Mouse (Mus musculus): ENCODE measurements at regions not wholly inside any gene's neighbourhood (a gene's known extent, or its start where the extent isn't known, plus 50 kb on each side); places are given as distances from the start of the nearest gene placed in this dataset.

DNA sequence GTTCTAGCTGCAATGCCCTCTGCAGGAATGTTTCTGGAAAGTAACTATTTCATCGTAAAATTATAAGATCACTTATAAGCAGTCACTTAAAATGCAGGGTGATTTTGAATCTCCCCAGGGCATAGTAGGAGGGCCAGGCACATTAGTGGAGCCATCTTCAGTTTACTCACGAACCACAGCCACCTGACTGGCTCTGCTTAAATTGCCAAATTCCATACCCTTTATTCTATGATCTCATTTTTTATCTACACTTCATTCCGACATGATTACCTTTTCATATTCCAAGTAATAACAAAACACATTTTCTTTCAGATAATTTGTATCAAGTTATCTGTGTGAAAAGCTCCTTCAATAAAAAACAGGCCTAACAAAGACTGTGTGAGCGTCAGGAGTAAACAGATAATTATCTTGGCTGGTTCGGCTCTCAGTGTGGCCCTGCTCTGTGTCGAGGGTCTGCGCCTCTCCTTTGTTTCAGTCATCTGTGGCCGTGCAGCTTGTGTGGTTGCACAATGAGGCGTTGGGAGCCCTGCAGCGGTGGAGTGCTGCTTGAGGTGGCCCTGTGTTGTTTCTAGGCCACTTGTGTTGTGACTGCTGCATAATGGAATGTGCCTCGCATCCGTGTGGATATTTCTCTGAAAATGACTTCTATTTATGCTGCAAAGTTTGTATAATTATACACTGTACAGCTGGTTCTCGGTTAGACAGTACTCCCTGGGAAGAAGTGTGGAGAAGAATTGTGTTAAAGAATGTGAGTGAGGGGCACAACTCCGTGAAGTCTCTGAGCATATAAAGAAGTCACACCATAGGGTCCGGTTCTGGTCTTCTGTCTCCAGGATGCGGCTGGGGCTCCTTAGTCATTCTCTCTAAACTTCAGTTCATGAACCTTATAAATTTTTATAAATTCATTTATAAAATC lies 212.1 kb downstream of the Cdh26 start:
- ATAC-seq (replicated peaks; ENCODE audit: low FRiP score, poor library complexity, severe bottlenecking): no peak

DNA sequence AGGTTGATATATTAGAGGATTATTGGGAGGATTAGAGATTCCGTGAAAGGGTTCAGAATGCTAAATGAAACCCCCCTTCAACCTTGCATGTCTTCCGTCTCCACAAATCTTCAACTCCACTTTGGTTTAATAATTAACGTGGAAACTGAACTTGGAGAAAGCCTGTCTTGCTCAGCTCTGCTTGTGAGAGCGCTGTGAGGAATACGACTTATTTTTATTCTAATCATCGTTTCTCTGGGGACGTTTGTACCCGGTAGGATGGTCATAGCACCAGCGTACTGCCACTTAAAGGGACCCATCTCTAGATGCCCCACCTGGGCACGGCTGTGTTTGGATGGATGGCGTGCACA lies 212.7 kb downstream of the Cdh26 start:
- ATAC-seq (replicated peaks; ENCODE audit: low FRiP score, poor library complexity, severe bottlenecking): no peak

DNA sequence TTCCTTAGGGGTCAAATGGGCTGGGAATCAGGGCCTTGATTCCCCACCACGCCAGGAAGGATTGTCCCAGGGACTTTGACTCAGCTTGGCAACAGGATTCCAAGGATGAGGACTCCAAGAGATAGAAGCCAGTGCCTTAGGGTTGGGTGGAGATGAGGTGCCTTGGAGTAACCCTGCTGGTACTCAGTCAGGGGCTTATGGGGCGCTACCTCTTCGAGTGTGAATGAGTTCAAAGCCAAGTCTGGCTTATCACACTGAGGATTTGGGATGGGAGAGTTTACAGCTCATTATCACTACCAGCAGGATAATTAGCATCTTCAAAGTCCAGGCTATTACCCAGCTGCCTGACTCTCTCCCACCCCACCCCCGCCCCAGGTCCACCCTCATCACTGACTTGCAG lies 213.5 kb downstream of the Cdh26 start:
- no peak for ATAC-seq (replicated peaks; ENCODE audit: low FRiP score, poor library complexity, severe bottlenecking)

DNA sequence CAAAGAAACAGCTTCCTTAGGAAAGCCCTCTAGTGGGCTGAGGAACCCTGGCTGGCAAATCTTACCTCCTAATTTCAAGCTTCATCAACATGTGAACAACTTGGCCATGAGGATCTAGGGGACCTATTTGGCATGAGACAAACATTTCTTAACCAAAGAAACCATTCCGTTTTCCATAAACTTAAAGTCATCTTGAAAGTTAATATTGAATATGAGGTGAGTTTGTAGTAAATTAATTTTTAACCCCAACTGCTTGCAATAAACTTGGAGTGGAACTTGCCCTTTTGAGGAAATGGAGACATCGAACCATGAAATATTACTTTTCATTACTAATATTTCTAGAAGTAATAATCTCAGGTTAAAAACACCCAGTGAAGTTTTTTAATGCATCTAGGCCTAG lies 229.7 kb downstream of the Cdh26 start:
- ATAC-seq (replicated peaks; ENCODE audit: low FRiP score, poor library complexity, severe bottlenecking): no peak

DNA sequence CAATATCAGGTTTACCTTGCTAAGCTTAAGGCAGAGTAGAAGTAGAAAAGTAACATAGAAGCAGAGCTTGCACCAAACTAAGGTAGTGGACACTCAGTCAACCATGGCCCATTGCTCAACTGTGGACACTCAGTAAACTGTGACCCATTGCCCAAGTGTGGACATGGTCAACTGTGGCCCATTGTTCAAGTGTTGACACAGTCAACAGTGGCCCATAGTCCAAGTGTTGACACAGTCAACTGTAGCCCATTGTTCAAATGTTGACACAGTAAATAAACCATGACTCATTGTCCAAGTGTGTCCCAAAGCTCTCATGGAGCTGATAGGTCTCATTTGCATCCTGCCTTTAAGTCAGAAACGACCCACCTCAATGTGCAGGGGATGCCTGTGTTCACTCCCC lies 232.1 kb downstream of the Cdh26 start:
- ATAC-seq (replicated peaks; ENCODE audit: low FRiP score, poor library complexity, severe bottlenecking): no peak

DNA sequence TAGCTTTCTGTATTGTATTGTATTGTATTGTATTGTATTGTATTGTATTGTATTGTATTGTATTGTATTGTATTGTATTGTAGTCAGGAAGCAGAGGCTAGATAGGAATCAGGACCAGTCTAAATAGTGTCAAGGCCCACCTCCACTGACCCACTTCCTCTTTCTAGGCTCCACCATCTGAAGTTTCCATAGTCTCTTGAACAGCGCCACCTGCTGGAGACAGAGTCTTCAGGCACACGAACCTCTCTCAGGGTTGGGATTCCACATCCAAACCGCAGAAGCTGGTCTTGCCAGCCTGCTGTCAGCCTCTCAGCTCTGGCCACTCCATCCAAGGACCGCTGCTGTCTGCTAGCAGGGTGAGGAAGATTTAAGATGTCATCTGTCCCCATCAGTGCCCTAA lies 234.6 kb downstream of the Cdh26 start:
- no peak for ATAC-seq (replicated peaks; ENCODE audit: low FRiP score, poor library complexity, severe bottlenecking)

DNA sequence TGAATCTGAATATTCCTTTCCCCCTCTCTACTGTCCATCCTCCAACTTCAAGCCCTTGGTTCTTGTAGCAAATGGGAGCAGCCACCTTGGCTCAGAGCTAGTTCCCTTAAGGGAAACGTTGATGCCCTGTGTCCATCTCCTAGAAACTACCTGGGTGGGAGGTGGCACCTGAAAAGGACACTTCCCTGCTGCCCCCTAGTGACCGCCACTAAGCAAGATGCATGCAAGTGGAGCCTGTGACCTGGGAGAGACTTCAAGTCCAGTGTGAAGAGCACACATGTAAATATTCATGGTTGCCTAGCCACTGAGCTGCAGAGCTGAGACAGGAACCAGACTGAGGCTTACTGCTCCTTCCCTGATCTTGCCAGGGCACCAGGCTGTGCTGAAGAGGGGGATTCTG lies 238.1 kb downstream of the Cdh26 start:
- no peak for ATAC-seq (replicated peaks; ENCODE audit: low FRiP score, poor library complexity, severe bottlenecking)

DNA sequence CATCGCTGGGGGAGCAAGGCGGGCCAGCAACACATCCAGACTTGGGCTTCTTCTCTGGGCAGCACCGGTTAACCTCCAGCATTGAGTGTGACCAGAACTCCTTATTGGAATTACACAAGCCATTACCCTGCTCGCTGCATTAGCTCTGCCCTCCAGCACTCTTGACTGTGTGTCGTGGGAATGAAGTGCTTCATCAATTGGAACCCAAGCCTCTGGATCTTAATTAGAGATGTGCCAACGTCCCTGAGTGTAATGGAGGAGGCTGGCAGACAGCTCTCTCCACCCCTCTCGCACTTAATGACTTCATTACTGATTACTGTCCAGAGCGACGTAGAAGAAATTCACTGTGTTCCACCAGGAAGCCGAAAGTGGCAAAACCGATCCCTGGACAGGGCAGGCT lies 240.6 kb downstream of the Cdh26 start:
- ATAC-seq (replicated peaks; ENCODE audit: low FRiP score, poor library complexity, severe bottlenecking): no peak

DNA sequence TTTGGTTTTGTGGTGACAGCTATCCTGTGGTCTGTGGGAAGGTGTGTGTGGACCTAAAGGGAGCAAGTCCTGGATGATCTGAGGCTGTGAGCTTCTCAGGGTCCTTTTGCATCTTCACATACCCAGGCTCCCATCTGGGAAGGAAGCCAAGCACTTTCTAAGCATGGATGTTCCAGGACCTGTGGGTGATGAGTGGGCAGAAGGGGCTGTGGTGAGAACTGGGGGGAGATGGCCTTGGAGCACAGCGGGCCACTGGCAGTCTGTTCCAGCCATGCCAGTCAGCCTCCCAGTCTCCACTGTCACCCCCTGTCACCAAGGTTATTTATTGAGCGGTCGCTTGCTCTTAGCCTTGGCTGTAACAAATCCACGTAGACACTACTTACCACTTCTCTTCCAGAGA lies 243.3 kb downstream of the Cdh26 start:
- ATAC-seq (replicated peaks; ENCODE audit: low FRiP score, poor library complexity, severe bottlenecking): no peak

DNA sequence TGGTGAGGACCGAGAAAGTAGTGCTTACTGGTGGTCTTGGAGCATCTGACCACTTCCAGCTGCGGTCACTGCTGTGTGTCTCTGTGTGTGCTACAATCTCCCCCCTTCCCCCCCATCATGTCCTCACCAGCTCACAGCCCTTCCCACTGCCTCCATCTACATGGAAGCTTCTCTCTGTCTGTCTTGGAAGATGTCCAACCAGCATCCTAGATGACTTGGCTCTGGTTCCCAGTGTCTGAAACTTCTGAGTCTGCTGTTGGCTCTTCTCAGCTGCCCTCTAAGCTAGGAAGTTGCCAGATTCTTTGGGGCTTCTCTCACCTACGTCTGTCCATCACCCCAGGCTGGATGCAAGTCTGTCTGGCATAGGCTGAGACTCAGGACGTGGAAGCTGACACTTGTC lies 244.3 kb downstream of the Cdh26 start:
- no peak for ATAC-seq (replicated peaks; ENCODE audit: low FRiP score, poor library complexity, severe bottlenecking)

DNA sequence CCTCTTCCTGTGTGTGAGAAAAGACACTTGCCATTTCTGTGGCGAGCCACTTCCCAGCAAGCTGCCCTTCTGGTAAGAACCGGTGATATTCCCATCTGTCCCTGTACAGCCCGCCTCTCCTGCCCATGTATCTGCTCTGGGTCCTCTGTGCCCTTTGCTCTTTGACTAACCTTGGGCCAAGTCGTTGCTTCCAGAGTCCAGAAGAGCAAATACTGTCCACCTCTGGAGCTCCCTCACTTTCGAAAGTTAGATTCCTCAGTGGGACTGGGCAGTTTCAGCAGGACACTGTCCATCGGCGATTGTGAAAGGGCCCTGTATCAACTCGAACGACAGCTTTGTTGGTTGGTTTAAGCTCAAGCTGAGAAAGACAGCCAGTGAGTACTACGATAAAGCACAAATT lies 246.6 kb downstream of the Cdh26 start:
- no peak for ATAC-seq (replicated peaks; ENCODE audit: low FRiP score, poor library complexity, severe bottlenecking)

DNA sequence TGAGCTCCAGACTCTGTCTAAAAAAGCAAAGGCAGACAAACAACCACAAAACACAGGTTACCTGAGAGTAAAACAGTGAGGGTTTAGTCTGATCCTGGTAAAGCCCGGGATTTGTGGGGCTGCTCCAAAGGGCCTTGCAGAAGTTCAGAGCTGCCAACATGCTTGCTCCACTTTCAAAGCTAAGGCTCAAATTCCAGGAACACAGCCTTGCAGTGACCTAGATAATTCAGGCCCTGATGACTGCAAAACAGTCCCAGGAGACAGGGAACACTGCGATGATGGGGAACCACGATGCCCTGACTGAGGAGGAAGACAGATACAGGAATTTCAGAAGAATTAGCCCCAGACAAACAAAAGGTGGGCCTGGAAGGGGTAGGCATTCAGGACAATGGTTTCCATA lies 250.0 kb downstream of the Cdh26 start:
- ATAC-seq (replicated peaks; ENCODE audit: low FRiP score, poor library complexity, severe bottlenecking): no peak

DNA sequence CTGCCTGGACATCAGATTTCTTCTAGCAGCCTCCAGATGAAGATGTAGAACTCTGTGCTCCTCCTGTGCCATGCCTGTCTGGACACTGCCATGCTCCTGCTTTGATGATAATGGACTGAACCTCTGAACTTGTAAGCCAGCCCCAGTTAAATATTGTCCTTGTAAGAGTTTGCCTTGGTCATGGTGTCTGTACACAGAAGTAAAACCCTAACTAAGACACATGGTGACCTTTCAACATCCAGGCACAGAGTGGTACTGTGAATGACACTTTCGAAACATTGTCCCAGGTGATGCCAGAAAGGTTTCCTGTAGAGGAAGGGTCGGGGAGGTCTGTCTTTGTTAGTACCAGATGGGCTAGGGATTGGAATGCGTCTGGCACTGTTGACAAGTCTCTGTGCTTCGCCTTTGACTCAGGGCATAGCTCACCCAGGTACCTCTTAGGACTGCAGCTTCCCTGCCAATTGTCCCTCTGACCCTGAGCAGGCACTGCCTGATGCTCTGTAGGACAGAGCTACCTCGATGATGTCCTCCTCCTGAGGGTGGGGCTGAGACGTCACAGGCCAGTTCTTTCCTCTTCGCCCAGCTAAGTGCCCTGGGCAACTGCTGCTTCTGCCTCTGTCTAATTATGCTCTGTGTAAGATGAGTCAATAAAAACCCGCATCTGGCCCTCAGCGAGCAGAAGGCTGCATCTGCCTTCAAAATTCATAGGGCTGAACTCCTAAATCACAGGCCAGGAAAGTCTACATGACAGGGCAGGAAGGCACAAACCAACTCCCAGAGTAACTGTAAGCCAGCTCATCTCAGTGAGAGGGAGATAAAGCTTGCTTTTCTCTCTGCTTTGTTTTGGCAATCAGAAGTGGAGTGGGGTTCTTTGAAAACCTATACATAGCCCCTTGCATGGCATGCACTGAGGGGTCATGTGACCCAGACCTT lies 254.0 kb downstream of the Cdh26 start:
- no peak for ATAC-seq (replicated peaks; ENCODE audit: low FRiP score, poor library complexity, severe bottlenecking)

DNA sequence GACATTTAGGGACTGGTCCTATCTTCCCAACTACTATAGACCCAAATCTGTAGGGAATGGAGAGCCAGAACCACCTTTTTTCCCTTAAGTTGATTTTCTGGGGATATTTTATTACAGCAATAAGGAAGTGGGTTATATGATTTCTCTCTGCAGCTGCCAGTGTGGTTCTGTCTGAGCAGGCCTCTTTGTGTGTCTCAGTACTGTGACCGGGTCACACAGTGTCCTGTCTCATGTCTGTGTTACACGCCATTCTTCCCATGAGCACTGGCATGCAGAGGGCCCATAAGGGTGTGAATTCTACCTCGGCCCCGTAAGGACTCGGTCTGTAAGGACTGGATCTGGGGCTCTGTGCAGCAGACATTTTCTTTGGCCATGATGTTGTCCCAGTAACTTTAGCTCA lies 254.9 kb downstream of the Cdh26 start:
- no peak for ATAC-seq (replicated peaks; ENCODE audit: low FRiP score, poor library complexity, severe bottlenecking)

DNA sequence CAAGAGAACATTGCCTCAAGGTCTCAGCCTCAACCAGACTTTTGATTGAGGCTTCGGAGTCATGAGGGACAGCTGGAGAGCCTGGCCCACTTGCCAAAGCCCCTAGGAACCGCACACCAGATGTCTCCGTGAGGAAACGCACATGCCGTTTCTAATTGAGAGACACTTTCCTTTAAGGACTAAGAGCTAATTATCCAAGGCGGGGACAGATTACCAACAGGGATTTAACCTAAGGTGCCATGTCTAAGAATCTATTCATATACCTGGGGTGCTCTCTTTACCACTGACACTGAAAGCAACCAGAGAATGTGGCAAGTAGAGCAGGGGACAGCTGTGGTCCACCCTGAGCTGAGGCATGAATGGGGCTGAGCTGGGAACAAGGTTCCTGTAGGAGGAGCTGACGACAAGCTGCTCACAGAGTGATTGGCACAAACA lies 255.9 kb downstream of the Cdh26 start:
- no peak for ATAC-seq (replicated peaks; ENCODE audit: low FRiP score, poor library complexity, severe bottlenecking)

DNA sequence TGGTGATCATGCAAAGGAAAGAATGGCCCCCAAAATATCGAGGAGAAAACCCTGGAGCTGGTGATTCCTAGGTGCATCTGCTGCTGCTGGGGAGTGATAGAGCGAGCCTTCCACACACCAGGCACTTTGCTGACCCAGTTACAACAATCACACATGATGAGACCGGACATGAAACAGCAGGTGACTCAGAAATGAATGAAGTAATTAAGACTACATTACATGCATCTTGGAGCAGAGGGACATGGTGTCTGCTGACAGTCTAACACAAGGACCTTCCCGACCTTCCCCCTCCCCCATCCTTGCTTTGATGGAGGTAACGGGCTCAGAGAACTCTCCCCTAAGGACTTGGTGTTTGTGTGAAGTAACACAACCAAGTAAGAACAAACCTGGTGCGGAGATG lies 258.3 kb downstream of the Cdh26 start:
- no peak for ATAC-seq (replicated peaks; ENCODE audit: low FRiP score, poor library complexity, severe bottlenecking)

DNA sequence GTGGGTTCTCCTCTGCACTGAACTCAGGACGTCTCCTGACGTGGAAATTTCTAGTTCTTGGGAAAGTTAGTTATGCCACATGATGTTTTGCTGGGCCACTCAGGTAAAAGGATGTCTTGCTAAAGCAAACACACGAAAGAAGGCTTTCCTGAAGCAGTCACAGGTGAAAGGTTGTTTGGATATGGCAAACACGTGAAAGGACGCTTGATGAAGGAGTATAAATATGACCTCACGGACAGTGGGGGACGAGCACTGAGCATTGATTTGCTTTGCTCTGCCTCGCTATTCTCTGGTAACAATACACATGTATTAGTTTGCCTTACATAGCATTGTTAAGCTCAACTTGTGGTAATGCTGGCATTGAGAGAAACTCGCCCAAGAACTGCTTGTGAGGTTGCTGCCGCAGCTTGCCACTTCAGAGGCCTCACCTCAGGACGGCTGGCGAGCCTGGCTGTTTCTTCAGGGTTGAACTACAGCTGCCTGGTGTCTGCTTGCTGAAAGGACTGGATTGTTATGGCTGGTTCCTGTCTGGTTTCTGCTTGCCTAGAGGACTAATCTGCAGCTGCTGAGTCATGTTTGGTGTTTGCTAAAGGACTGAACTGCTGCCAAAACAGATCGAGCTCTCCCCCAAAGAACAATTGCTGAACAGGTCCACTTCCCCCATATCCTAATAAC lies 261.0 kb downstream of the Cdh26 start:
- ATAC-seq (replicated peaks; ENCODE audit: low FRiP score, poor library complexity, severe bottlenecking): no peak

DNA sequence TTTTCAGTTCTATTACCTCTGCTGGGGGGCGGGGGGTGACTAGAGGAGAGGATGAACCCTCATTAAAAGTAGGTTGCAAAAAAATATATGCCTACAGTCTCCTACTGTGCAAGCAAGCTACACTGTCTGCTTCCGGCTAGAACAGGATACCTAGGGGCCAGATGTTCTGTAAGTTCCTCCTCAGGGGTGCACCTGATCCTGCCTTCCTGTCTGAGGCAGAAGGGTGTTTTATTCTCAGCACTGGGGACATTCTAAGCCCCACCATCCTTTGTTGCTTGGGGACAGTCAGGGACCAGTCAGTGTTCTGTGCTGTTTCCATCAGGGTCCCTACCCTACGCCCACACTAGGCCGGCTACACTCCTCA lies 261.5 kb downstream of the Cdh26 start:
- ATAC-seq (replicated peaks; ENCODE audit: low FRiP score, poor library complexity, severe bottlenecking): no peak

DNA sequence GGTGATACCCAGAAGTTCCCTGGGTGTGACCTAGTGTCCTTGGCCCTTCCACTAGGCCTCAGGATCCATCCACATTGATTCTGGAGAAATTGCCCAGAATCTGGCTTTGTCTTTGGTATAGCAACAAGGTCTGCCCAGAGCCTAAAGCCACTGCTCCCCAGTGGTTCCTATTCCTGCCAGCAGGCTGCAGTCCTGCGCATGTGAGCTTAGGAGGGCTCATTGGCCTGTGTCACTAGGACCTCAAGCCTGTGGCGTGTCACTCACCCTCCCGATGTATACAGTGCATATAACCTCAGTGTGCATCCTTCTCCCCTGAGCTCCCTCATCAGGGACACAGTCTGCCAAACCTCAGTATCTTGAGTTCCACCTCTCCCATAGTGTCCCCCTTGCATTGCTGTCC lies 261.9 kb downstream of the Cdh26 start:
- no peak for ATAC-seq (replicated peaks; ENCODE audit: low FRiP score, poor library complexity, severe bottlenecking)

DNA sequence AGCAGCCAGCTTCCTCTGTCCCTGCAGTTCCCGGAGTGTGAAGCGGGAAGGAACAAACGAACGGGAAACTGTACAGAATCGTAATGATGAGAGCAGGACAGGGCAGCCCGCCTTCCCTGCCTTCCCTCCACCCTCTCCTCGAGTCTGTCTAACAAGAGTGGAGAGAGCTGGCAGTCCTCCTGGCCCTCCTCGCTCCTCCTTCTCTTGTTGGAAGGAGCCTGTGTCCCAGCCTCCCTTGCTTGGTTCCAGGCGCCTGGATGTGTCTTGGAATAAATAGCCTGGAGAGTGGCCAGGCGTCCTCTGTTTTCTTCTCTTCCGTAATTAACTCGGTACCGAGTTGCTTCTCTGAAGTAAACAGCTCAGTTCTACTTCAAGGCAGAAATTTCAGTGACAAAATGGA lies 268.3 kb downstream of the Cdh26 start:
- ATAC-seq (replicated peaks; ENCODE audit: low FRiP score, poor library complexity, severe bottlenecking): no peak

DNA sequence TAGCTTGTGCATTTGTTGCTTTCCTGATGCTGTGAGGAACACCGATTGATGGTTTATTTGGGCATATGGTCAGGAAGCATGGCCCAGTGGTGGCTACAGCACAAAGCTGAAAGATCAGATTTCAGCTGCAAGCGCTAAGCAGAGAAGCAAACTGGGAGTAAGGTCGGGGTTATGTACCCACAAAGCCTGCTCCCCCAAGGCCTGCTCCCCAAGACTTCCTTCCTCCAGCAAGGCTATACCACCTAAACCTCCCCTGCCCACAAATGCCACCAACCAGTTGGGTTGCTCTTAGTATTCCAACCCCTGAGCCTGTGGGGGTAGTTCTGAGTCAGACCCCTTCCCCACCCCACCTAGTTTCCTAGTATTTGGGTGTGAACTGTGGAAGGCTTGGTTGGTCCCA lies 270.5 kb downstream of the Cdh26 start:
- ATAC-seq (replicated peaks; ENCODE audit: low FRiP score, poor library complexity, severe bottlenecking): no peak

Measured in erythroid progenitor cell, adult 5-6 weeks (primary cell).